Mouse (Mus musculus) stomach, embryonic 15.5 days (tissue): ENCODE measurements around the gene Gm21698. TPM values are rescaled to one million over a fixed set of nuclear protein-coding genes. Genes with fewer than 3 reads are reported as not detected.

Experiments used
- polyA plus RNA-seq: library from polyadenylated mRNA; unstranded; fragments of >200 nt; fragmentation: Nextera tagmentation; extraction: Ambion mirVana; gene quantifications from 2 replicates; pipeline ENCODE4 v1.2.1, GENCODE M21; 2015

Gene Gm21698
- polyA plus RNA-seq, 1 experiment from 2014 or later, result not detected

Other genes with a start within 250 kb of the Gm21698 start
- gene Actr3b, start 228.7 kb downstream of the Gm21698 start, polyA plus RNA-seq, result 3.8 and 4.1 TPM in 2 replicates
- gene Gm21663, start 46.3 kb downstream of the Gm21698 start, polyA plus RNA-seq, result 0.05 TPM in 1 of 2 replicates, not detected in the other
- gene Gm21671, start 34.2 kb downstream of the Gm21698 start, polyA plus RNA-seq, result 0.06 TPM in 1 of 2 replicates, not detected in the other
- gene Gm21680, start 16.0 kb downstream of the Gm21698 start, polyA plus RNA-seq, result 0.08 and 0.17 TPM in 2 replicates
- gene Gm1979, start 16.1 kb upstream of the Gm21698 start, polyA plus RNA-seq, result 0.12 TPM in 1 of 2 replicates, not detected in the other
- not detected in 2 replicates for gene Gm5862, start 34.3 kb upstream of the Gm21698 start, polyA plus RNA-seq
- gene Speer4a, start 50.9 kb upstream of the Gm21698 start, polyA plus RNA-seq, result 0.06 and 0.08 TPM in 2 replicates
- not detected in 2 replicates for gene Gm7347, start 69.9 kb upstream of the Gm21698 start, polyA plus RNA-seq
- gene Gm10471, start 100.6 kb upstream of the Gm21698 start, polyA plus RNA-seq, result 0.05 TPM in 1 of 2 replicates, not detected in the other
- not detected in 2 replicates for gene 5031410I06Rik, start 116.7 kb upstream of the Gm21698 start, polyA plus RNA-seq
- gene Gm10220, start 132.8 kb upstream of the Gm21698 start, polyA plus RNA-seq, result 0.08 TPM in 1 of 2 replicates, not detected in the other